Mouse (Mus musculus) CD4-positive, CD25-positive, alpha-beta regulatory T cell (primary cell): ENCODE results near the gene Ddx4. TPM values are rescaled to one million over a fixed set of nuclear protein-coding genes. Genes with fewer than 3 reads are reported as not detected.

Experiments used
- polyA plus RNA-seq: library from polyadenylated mRNA; unstranded; fragments of 100-300 nt; shearing (Covaris generic); gene quantifications from one replicate; pipeline ENCODE4 v1.2.1, GENCODE M21; 2017

The Ddx4 gene
- polyA plus RNA-seq: not detected

GRCm38 (mm10) chr13:112652205-112652604, at the start of gene Ddx4:
Gene Ddx4, minus strand, starts transcription at chr13:112652475.

GRCm38 (mm10) chr13:112660574-112661381, 8.5 kb upstream of the Ddx4 start, which contains the start of gene Slc38a9:
Gene Slc38a9, plus strand, starts transcription at chr13:112660751.

GRCm38 (mm10) chr13:112594260-112594659, 58.0 kb downstream of the Ddx4 start, which contains the start of gene Il31ra:
Gene Il31ra, minus strand, starts transcription at chr13:112594360.

Other genes starting within 250 kb of the Ddx4 start
- 185 TPM for gene Il6st, start 188.4 kb downstream of the Ddx4 start, polyA plus RNA-seq
- 0.08 TPM for gene Il31ra, start 58.1 kb downstream of the Ddx4 start, polyA plus RNA-seq
- 39.7 TPM for gene Slc38a9, start 8.3 kb upstream of the Ddx4 start, polyA plus RNA-seq
- 4.4 TPM for gene Plpp1, start 148.3 kb upstream of the Ddx4 start, polyA plus RNA-seq